Mouse (Mus musculus) neutrophil, adult 5-6 weeks (primary cell): ENCODE data around the gene Lsamp. TPM values are rescaled to one million over a fixed set of nuclear protein-coding genes. Genes with fewer than 3 reads are reported as not detected.

Source experiments
- ATAC-seq: fragments of 151-379, 151-347 bp; 2 replicates; pipeline ENCODE4 v1.8.0; 2017; ENCODE audit warnings: mild to moderate bottlenecking, moderate TSS enrichment; ENCODE audit not compliant: insufficient number of reproducible peaks, poor library complexity, low FRiP score, severe bottlenecking; ENCODE audit errors: extremely low read depth
- total RNA-seq: library from RNA; stranded (forward); fragments of 200-1000 nt; gene quantifications from 2 replicates; pipeline ENCODE4 v1.2.3, GENCODE M21; 2017

Lsamp gene
- total RNA-seq, 1 experiment from 2014 or later: 0.12 TPM

DNA sequence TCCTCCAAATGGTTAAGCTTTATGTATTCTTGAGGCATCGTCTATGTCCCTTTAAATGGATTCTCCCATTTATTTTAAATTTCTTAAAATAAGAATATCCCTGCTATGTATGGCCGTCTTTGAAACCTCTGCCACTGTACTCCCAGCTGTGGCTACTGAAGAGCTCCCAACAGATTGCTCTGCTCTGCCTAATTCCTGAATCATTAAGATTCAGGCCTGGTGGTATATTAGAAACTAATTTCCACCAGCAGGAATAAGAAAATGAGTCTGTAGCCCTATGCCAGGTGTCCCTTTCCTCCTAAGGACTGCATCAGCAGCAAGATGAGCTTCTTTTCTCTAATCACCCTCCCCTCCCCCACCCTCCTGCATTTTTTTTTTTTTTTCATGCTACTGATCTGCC, 1381.0 kb downstream of the Lsamp start:
- no peak for ATAC-seq

DNA sequence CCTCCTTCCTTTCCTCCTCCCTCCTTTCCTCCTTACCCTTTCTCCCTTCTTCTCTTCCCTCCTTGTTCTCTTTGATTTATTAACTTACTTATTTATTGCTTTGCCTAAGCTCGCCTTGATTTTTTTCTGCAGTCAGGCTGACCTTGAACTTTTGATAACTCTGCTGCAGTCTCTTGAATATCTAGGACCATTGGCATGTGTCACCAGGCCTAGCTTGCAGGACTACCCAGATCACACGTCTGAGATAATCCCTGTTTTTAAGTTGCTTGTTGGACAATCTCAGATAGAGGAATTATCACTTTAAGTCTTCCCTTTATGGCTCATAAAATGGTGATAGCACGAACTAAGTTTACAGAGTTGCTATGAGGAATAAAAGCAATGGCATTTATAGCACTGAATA, 1399.5 kb downstream of the Lsamp start:
- no peak for ATAC-seq

DNA sequence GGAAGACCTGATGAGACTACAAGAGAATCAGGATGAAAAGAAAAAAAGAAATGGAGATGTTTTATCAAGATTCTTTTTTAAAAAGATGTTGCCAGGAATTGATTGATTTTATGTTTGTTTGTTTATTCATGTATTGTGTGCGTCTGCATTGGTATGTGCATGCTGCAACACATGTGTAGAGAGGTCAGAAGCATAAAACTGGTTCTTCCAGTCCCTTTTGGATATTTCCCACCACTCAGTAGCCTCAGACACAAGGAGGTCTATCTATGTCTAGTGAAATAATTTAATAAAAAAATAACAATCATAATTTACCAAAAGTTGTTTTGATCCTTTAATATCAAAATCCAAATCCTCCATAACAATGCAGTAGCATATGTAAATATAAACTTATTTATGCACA, 1400.1 kb downstream of the Lsamp start:
- ATAC-seq: no peak

DNA sequence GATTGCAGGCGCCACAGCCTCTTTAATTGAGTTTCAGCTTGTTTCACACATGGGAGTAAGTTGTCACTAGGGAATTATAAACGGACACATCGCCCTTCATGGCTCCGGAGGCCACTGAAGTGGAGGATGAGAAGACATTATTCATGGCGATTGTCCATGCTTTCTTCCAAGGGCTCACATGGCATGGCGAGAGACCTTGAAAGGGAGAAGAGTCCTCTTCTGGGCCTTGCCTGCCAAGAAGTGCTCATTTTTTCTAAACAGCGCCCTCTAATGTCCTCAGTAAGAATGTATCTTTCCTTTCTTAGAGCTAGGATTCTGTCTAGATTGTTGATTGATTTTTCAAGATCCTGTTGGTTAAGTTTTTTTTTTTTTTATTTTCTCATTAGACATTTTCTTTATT, 1424.7 kb downstream of the Lsamp start:
- ATAC-seq: no peak

DNA sequence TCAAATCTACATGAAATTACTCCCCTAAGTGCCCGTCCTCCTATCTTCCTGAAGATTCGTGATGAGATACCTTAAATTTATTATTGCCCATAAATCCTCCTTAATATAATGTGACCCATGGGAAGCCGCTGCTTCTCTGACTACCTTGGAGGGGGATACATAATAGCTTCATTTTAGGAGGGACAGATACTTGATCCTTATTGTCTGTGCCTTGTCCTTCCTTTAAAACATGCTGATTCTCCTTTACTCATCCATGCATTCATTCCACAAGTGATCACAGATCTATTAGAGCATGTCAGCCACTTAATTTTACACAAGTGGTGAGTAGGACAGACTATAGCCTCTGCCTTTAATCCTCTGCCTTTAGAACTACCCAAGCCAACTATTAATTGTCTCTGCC, 1426.5 kb downstream of the Lsamp start:
- no peak for ATAC-seq

DNA sequence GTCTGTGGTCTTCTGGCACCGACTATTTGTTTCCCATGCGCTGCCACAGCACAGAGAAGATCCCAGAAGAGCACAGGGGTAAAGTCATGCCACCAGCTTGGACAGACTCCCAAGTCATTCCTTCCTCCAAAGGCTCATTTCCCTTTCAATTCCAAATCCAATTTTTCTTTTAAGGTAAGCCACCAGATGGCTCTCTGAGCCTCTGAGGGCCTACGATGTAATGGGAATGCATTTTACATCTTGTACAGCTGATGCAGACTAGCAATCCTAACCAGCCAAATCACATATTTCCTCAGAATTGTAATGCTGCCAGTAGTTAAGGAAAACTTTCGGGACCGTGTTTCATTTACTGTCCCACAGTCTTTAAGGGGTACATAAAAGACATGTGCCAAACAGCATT, 1433.2 kb downstream of the Lsamp start:
- no peak for ATAC-seq

DNA sequence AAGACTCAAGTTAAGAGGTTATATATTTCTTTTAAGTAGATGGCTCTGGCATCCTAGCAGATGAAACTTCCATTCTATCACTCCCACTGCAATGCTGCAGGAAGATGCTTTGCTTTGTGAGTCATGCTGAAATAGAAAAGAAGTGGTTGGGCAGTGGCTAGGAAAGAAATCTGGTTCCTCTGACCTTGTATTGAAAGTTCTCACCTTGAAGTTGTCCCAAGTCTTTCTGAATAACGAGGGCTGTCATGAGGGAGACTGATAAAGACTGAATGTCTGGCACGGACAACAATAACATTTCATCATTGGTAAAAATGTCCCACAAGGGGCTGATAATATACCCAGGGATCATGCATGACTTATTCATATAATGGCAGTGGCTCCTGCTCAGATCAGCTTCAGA, 1483.2 kb downstream of the Lsamp start:
- no peak for ATAC-seq

DNA sequence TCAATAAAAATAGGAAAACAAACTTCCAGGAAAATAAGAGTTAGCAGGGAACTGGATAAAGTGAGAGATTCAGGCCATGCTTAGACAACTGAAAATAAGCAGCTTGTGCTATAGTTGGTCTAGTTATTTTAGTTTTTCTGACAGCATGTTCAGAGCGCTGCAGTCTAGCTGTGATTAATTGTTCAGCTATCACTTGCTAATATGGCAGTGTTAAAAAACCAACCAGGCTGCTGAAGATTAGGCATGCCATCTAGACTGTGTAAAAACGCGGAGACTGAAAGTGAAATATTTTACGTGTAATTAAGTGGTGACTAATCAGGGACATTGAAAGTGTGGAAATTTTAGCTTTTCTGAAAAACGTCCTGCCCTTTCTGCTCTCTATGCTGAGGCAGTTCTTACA, 1494.5 kb downstream of the Lsamp start:
- ATAC-seq: no peak

DNA sequence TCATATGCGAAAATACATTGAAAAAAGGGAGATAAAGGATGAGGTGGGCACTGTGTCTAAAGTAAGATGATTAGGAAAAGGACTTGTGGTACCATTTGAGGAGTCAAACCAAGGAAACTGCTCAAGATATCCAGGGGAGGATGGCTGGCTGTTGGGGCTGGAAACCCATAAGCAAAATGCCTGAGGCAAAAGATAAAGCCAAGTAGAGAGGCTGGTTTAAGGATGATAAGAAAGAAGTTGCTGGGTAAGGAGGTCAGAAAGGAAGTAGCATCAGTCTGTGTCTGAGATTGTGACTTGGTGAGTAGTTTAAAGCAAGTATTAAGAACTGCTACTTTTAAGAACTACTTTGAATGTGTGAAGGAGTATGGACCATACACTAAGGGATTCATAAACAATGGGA, 1497.7 kb downstream of the Lsamp start:
- no peak for ATAC-seq

DNA sequence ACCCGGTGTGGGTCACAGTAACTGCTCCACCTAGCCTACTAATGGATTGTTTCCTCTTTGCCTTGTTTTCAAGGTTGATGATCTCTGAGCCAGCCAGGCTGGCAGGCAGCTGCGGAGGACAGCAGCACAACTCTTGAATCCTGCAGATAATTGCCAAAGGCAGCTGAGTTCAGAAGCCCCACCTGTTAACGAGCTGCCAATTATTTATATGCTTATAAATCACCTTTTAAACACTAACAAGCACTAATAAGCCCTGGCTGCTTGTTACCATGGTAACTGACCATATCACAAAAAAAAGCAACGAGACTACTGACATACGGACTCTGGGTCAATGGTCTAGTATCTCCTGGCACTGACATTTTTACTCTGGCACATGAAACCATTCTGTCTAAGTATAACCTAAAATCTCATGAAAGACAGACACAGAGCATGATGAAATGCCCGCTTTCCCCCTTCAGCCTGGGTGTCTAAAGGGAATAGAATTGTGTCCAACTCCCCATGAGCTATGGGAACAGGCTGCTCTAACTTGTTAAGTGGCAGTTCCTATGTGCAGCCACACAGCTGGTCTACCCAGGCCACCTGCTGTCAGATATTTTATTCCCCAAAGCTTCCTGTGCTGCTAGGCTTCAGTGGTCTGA, 1526.9 kb downstream of the Lsamp start:
- ATAC-seq: no peak

DNA sequence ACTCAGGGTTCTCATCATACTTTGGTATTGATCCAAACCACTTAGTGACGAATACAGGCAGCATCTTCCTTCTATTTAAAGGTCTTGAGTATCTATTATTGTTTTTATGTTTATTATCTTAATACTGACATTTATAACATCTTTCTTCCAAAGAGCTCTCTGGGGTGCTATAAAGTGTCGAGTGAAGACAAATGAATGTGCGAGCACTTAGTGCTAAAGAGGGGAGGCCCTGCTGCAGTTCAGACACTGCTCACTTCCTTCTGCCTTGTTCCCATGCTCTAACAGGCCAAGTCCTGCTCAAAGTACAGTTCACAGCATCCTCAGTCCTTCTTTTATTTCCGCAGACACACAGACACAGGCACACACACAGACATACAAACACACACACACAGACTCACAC, 1537.4 kb downstream of the Lsamp start:
- no peak for ATAC-seq

DNA sequence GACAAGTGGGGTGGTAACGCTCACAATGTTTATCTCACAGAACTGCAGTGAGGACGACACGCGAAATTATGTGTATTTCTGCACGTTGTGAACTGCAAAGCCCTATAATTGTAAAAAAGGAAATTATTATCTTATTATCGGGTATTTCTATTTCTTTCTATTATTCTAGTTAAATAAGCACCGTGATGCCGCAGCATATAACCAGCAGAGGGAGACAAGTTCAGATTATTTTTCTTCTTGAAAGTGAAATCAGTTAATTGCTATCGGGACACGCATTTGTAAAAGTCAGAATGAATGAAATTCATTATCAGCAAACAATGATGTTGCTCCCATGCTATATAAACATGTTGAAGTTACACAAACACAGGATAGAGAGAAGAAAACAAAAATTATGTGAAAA, 1540.1 kb downstream of the Lsamp start:
- no peak for ATAC-seq

DNA sequence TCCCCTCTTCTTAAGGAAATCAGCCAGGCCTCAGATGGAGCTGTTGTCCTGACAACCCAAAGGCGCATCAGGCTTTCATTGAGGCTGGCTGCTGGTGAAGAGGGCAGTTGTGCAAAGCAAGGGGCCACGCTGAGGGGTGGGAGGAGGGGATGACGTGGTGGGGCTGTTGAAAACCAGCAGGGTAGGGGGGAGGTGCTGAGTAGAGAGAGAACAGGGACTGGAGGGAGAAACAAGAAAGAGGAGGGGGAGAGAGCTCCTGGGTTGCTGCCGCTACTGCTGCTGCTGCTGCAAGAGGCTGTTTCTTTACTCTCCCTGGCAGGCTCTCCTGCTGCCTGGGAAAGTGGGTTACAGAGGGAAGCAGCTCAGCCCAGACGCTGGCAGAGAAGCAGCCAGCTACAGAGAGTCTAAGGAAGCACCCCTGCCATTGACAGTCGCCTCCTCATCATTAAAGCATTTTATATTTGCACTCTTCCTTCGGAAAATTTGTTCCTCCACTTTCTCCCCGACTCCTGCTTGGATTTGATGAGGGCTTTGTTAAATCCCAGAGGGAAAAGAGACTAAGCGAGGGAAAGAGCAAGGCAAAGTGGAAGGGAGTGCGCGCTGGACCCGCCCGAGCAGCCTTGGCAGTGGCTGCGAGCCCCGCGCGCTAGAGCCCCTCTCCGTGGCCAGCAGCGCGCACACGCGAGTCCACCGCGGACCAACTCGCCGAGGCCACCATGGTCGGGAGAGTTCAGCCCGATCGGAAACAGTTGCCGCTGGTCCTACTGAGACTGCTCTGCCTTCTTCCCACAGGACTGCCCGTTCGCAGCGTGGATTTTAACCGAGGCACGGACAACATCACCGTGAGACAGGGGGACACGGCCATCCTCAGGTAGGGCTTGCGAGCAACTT, 1548.7 kb downstream of the Lsamp start:
- ATAC-seq: no peak

DNA sequence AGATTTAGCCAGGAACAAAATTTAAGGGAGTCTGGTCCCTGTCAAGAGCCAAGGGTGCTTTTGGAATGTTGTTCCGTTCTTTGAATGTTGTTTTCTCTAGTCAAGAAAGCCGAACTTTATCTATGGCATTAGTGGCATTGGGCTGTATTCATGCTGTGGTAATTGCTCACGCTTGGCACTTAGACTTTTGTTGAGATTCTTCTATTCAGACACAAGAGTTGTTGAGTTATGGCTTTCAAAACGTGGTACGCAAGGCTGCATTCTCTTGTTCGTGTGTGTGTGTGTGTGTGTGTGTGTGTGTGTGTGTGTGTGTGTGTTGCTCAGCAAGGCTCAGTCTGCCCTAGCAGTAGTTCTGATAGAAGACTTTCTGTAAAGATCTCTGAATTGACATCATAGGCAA, 1549.5 kb downstream of the Lsamp start:
- no peak for ATAC-seq

DNA sequence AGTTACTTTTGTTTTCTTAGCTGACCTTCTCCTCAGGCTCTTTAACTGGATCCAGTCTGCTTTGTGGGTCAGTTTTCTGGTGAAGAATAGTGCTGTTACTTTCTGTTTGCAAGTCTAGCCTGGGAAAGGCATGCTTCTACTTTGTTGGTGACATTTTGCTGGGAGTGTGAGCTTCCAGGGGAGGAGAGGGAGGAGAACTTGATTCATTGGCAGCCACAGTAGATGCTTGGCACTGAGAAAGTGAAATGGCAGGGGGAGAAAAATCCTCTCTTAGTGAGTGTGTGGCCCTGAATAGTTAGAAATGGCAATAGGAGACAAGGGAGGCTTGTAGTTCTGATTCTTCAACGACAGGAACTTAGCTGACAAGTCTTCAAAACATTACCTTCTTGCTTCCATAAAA, 1551.6 kb downstream of the Lsamp start:
- no peak for ATAC-seq

DNA sequence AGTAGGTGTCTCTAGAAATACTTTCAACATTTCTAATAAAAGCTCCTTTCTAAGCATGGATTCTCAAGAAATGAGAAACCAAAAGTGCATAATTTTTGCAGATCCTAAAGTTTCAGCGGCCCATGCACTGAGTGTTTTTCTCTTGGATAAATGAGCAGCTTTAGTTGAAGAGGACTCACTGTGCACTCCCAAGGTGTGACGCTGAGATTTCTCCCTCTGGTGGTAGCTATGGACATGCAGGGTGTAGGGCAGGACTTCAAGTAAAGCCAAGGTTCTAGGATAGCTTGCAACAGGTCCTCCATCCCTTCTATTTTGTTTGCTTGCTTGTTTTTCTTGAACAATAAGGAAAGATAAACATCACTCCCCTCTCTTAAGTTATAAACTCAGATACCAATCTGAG, 1558.5 kb downstream of the Lsamp start:
- ATAC-seq: no peak

DNA sequence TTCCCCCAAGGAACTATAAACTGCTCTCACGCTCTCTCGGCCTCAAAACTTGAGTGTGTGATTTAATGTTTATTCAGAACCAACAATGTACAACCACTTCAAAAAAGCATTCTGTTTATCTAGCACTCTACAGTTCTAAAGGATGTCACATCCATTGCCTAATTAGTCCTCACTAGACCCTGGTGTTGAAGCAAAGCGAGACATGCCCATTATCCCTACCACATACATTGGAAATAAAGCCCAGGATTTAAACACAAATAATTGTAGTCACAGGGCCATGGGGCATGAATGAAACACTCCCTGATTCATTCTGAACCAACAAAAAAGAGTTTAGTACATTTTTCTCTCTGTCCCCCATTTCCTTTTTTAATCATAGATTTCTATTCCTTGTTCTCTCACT, 1567.0 kb downstream of the Lsamp start:
- no peak for ATAC-seq

DNA sequence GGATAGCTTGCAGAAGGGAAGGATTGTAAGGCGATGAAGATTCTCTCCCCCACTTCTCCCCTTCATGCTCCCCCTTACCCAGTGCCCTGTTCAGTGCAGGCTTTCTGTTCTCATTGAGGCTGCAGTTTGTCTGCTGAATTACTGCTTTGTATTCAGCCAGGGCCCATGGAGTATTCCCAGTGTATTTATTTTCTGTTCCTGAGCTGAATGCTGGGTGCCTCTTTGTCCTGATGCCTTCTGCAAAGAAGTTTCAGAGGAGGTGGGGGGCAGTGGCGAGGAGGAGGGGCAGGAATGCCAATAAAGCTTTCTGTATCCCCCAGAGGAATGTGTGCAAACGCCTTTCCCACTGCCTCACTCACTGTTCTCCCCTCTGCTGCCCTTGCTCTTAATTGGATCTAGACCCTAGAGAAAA, 1567.7 kb downstream of the Lsamp start:
- ATAC-seq: no peak

DNA sequence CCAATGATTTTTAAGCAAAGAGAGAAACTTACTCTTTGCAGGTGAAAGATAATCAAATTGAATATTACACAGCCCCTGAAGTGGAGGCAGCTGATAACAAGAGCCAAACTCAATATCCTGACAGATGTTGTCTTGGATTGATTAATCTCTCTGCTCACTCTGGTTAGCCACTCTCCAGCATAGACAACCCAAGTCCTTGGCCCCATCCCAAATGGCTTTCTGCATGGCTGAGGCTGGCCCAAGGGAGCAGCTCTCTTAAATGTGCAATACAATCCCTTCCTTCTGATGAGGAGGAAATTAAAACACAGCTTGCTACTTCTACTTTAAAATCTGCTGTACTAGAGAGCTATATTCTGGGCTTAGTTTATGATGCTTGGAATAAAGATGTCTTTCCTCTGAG, 1572.9 kb downstream of the Lsamp start:
- no peak for ATAC-seq

DNA sequence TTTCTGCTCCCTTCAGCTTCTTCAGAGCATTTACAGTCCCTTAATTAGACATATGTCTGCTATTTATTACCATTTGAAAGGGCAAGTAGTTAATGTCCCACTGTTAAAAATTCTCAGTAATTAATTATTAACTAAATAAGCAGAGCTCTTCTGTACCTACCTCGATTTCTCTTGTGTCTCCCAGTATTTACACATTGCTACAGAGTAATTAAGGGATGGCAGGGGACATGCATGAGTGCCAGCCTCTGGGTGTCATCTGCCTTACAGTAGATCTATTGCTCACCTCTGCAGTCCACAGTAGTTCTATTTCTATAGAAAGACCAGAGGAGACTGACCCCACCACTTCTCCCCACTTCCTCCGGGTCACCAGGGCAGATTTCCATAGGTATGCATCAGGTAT, 1581.1 kb downstream of the Lsamp start:
- no peak for ATAC-seq
